Mouse (Mus musculus) midbrain, embryonic 10.5 days (tissue): ENCODE results near the gene Sprr4. TPM values are rescaled to one million over a fixed set of nuclear protein-coding genes. Genes with fewer than 3 reads are reported as not detected.

Source experiments
- DNase-seq: peaks from one replicate; pipeline ENCODE4 v3.0.0-alpha.2; 2017; ENCODE audit warnings: low spot score
- H3K27ac ChIP-seq: fragments of 300-500 bp; sonication (generic); replicated peaks from 2 replicates; pipeline ENCODE4 v1.5.1; 2016; ENCODE audit warnings: mild to moderate bottlenecking
- H3K27me3 ChIP-seq: fragments of 300-500 bp; sonication (generic); 2 replicates; pipeline ENCODE4 v1.6.1; 2016; ENCODE audit warnings: low read depth, mild to moderate bottlenecking; ENCODE audit not compliant: poor library complexity, severe bottlenecking
- H3K36me3 ChIP-seq: fragments of 300-500 bp; sonication (generic); 2 replicates; pipeline ENCODE4 v1.6.1; 2016; ENCODE audit warnings: mild to moderate bottlenecking, moderate library complexity
- H3K4me1 ChIP-seq: fragments of 300-500 bp; sonication (generic); 2 replicates; pipeline ENCODE4 v1.6.1; 2016
- H3K4me3 ChIP-seq: fragments of 300-500 bp; sonication (generic); 2 replicates; pipeline ENCODE4 v1.5.1; 2016; ENCODE audit warnings: mild to moderate bottlenecking, moderate library complexity
- H3K9me3 ChIP-seq: fragments of 300-500 bp; sonication (generic); replicated peaks from 2 replicates; pipeline ENCODE4 v1.6.1; 2016; ENCODE audit warnings: mild to moderate bottlenecking
- WGBS: fragments of 180-500 bp; shearing (Covaris S2); methylation state at CpG from one replicate; pipeline ENCODE4 v1.1.7; 2016; 5-methylcytosine and 5-hydroxymethylcytosine counted together
- polyA plus RNA-seq: library from polyadenylated mRNA; unstranded; fragments of >200 nt; fragmentation: Nextera tagmentation; extraction: Ambion mirVana; gene quantifications from 2 replicates; pipeline ENCODE4 v1.2.1, GENCODE M21; 2016

Sprr4 gene
- polyA plus RNA-seq, 1 experiment from 2014 or later: not detected

GRCm38 (mm10) chr3:92455151-92455550 is 45.1 kb downstream of the Sprr4 start:
- Histone ChIP-seq H3K9me3 (no peaks in the 10 kb centered on the region), H3K4me3 (no peak overlapping the region), H3K4me1 (no peaks in the 10 kb centered on the region), H3K27me3 (no peaks in the 10 kb centered on the region), H3K36me3 (no peaks in the 10 kb centered on the region), H3K27ac (no peak overlapping the region)
- no peak for DNase-seq
- WGBS: 89% methylated on average over 5 of the region's 5 CpGs

Other genes with a start within 250 kb of the Sprr4 start
- gene Sprr2a3, start 215.1 kb downstream of the Sprr4 start, polyA plus RNA-seq: not detected in 2 replicates
- not detected in 2 replicates for gene Sprr2b, start 183.9 kb downstream of the Sprr4 start, polyA plus RNA-seq
- gene Sprr2d, start 161.4 kb downstream of the Sprr4 start, polyA plus RNA-seq: not detected in 2 replicates
- not detected in 2 replicates for gene Sprr2e, start 148.3 kb downstream of the Sprr4 start, polyA plus RNA-seq
- not detected in 2 replicates for gene Sprr2f, start 135.3 kb downstream of the Sprr4 start, polyA plus RNA-seq
- not detected in 2 replicates for gene Sprr2h, start 114.8 kb downstream of the Sprr4 start, polyA plus RNA-seq
- not detected in 2 replicates for gene Sprr2i, start 92.5 kb downstream of the Sprr4 start, polyA plus RNA-seq
- gene Sprr2j-ps, start 82.4 kb downstream of the Sprr4 start, polyA plus RNA-seq: not detected in 2 replicates
- 9.1 and 11.4 TPM in 2 replicates for gene Gm9774, start 71.1 kb downstream of the Sprr4 start, polyA plus RNA-seq
- gene Sprr2k, start 67.9 kb downstream of the Sprr4 start, polyA plus RNA-seq: not detected in 2 replicates
- gene Sprr1b, start 61.7 kb downstream of the Sprr4 start, polyA plus RNA-seq: not detected in 2 replicates
- gene Sprr3, start 41.8 kb downstream of the Sprr4 start, polyA plus RNA-seq: not detected in 2 replicates
- not detected in 2 replicates for gene Sprr1a, start 14.6 kb downstream of the Sprr4 start, polyA plus RNA-seq
- gene 2310046K23Rik, start 34.0 kb upstream of the Sprr4 start, polyA plus RNA-seq: not detected in 2 replicates
- 0.11 TPM in 1 of 2 replicates, not detected in the other for gene Ivl, start 73.2 kb upstream of the Sprr4 start, polyA plus RNA-seq
- not detected in 2 replicates for gene Smcp, start 88.5 kb upstream of the Sprr4 start, polyA plus RNA-seq
- gene 2210017I01Rik, start 107.0 kb upstream of the Sprr4 start, polyA plus RNA-seq: not detected in 2 replicates
- gene Lce6a, start 121.2 kb upstream of the Sprr4 start, polyA plus RNA-seq: not detected in 2 replicates
- gene Lce1a1, start 147.8 kb upstream of the Sprr4 start, polyA plus RNA-seq: not detected in 2 replicates
- not detected in 2 replicates for gene Lce1b, start 156.4 kb upstream of the Sprr4 start, polyA plus RNA-seq
- not detected in 2 replicates for gene Lce1a2, start 169.8 kb upstream of the Sprr4 start, polyA plus RNA-seq
- gene Lce1c, start 178.8 kb upstream of the Sprr4 start, polyA plus RNA-seq: not detected in 2 replicates
- not detected in 2 replicates for gene Lce1d, start 186.7 kb upstream of the Sprr4 start, polyA plus RNA-seq
- not detected in 2 replicates for gene Lce1e, start 208.6 kb upstream of the Sprr4 start, polyA plus RNA-seq
- gene Lce1f, start 219.9 kb upstream of the Sprr4 start, polyA plus RNA-seq: not detected in 2 replicates
- not detected in 2 replicates for gene Gm38119, start 238.6 kb upstream of the Sprr4 start, polyA plus RNA-seq